Mouse (Mus musculus): ENCODE data around the gene Prep.
"Not testable (repeated sequence)": the region's sequence is repeated elsewhere in the genome, so short reads cannot be mapped to it uniquely, and the experiment has no call there.

The Prep gene

DNA sequence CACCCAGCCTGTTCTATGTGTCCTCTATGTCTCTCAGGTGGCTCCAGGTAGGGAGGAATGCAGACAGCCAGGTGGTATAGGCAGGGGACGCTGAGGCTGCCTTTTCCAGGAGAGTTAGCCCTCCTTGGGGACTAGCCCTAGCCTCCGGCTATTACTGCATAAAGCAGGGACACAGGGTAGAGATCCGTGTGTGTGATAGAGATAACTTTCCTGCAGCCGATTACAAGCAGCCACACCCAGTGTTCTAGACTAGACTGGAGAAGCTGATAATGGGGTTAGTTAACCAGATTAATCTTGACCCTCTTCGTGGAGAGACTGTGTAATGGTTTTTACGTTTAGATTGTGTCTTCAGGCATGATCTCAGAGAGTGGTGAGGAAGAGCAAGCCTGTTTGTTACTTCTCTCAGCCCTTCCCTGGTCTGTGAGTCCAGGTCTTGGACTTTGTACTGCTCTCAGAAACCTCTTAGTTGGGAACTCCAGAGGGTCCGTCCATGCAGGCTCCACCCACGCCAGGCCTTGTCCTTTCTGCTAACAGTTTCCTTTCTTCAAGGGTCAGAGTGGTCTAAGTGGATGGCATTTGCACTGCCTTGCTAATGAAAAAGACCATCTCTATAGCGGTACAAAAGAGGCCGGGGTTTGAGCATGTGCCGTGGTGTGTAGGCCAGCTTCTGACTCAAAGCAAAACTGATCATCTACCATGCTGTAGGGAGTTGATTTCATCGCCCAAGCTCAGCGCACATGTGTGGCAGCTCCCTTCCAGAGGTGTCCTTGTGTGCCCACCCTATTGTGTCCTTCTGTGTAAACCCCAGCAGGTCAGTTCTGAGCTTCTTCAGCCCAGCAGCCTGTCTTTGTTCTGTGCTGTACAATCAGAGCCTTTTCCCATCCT lies 4.2 kb downstream of the Prep start:
- in situ Hi-C loops (cut with MboI; ENCODE audit: low pct_unique_long_range_greater_than_20kb in 1 of 2, low sequenced_read_pairs in 2 of 2, unreplicated experiment in 1 of 2): loop anchor here (25.0 kb wide), 2 partner anchors 266 to 291 kb away; partner anchors contain the start of gene Bves (in 1 of the 2)

DNA sequence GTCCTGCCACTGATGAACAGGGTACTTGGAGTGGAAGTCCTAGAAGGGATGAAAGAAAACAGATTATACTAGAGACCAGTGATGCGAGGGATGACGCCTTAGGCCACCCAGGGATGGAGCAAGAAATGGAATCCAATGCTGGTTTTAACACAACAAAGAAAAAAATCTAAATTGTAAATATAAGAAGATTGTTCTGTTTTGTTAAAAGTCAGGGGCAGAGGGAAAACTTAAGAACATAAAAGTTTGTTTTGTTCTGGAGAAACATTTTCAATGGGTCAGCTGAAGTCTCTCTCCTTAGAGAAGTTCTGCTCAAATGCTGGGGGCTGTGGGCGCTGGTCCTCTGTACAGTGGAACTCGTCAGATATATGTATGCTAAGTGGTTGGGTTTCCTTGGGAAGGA lies 5.3 kb downstream of the Prep start:
- in situ Hi-C loops (cut with MboI; ENCODE audit: low pct_unique_long_range_greater_than_20kb in 1 of 2, low sequenced_read_pairs in 2 of 2, unreplicated experiment in 1 of 2): loop anchor here (25.0 kb wide), 2 partner anchors 265 to 290 kb away; partner anchors contain the start of gene Bves (in 1 of the 2)

DNA sequence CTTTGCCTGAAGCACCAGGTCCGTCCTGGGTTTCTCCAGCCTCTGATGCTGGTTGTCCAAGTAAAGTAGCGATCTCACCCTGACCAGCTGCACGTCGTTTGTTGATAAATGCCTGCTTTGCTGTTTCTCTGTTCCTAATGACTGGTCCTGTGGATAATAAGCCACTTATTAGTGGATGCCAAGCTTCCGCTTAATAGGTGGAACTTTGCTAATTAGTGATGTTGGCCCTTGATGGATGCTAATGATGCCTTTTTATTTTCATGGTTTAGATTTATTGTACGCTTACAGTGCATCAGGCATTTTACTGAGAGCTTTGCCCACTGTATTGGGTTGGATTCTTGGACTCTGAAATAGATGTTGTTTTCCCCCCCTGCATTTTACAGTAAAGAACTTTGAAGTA lies 7.5 kb downstream of the Prep start:
- in situ Hi-C loops (cut with MboI; ENCODE audit: low pct_unique_long_range_greater_than_20kb in 1 of 2, low sequenced_read_pairs in 2 of 2, unreplicated experiment in 1 of 2): loop anchor here (25.0 kb wide), 2 partner anchors 263 to 288 kb away; partner anchors contain the start of gene Bves (in 1 of the 2)

DNA sequence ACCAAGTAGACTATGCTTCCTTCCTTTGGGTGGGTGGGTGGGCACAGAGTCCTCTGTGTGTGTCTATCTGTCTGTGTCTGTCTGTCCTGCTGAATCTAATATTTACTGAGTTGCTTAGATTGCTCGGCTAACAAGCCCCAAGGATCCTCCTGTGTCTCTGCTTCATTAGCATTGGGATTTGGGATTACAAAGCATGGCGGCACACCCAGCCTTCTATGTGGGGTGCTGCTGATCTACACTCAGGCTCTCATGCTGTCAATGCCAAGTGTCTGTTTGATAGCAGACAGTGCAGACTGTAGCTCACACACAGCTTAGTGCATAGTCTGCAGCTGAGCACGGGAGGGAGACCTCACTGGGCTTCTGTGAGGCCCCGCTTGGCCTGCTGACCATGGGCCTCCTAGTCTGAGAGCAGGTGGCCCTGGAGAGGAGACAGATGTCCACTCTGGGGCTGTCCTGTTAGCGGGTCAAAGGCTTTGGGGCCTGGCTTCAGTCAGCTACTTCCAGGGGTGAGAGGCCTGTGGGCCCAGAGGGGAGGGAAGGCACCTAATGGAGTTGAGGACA lies 8.6 kb downstream of the Prep start:
- in situ Hi-C loops (cut with MboI; ENCODE audit: low pct_unique_long_range_greater_than_20kb in 1 of 2, low sequenced_read_pairs in 2 of 2, unreplicated experiment in 1 of 2): no loop called here

DNA sequence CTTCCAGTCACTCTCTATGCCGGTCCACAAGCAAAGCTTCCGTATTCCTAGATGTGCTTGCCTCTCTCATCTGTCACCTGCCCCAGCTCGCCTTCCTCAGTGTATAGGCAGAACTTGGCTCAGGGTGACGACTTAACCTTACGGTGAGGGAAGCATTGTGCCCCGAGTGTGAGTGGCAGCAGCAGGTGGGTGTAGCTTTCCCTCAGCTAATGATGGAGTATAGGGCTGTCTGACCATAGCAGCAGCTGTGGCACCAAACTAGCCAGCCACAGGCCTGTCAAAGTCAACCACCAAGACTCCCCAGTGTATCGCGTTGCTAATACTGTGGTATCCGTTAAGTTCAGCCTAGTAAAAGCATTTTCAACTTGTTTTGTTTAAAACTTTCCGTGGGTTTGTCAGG lies 9.6 kb downstream of the Prep start:
- in situ Hi-C loops (cut with MboI; ENCODE audit: low pct_unique_long_range_greater_than_20kb in 1 of 2, low sequenced_read_pairs in 2 of 2, unreplicated experiment in 1 of 2): no loop called here

DNA sequence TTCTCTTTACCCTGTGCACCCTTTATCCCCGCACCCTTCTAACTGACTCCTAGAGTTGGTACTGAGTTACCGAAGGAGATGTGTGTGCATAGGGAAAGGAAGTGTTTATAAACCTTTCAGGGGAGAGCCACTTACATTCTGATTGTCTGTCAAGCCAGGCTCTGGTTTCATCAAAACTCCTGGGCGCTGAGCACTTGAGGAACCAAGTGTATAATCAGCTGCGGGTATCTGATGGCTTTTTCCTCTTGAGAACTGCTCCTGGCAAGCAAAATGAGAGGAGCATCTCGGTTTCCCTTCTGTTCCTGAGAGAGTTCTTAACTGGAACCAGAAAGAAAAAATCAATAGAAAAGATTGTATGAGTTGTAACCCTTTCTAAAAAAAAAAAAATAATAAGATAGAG lies 10.3 kb downstream of the Prep start:
- in situ Hi-C loops (cut with MboI; ENCODE audit: low pct_unique_long_range_greater_than_20kb in 1 of 2, low sequenced_read_pairs in 2 of 2, unreplicated experiment in 1 of 2): no loop called here

DNA sequence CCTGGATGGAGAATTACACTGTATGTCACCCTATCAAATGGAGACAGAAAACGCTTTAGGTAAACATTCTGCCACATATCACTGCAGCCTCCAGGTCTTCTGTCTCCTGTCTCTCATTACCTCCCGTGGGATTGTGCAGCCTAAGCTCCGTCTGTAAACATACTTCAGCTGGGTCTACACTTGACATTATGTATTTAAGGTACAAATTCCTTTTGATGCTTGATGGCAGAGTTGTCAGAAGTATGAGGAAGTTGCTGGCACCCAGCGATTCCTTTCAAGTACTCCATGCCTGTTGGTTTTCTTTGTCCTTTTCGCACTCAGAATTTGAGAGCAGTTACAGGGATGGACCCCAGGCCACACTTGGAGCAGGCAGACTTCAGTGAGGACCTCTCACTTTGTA lies 12.8 kb downstream of the Prep start:
- in situ Hi-C loops (cut with MboI; ENCODE audit: low pct_unique_long_range_greater_than_20kb in 1 of 2, low sequenced_read_pairs in 2 of 2, unreplicated experiment in 1 of 2): no loop called here

DNA sequence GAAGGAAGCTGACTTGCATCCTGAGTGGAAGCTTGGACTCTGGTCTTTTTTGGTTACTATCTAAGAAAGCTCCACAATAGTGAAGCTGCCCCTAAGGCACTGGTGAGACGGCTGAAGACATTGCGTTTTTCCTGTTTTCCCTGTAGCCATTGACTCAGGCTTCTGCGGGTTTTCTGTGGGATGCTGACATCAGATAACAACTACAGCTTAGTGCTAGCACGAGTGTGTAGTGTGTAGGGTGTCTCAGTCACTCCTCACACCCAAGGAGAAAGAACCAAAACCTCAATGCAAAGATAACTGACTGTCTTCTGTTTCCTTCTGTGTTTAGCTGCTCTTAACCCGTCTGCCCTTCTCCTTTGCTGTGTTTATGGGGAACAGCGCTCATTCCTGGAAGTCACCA lies 13.5 kb downstream of the Prep start:
- in situ Hi-C loops (cut with MboI; ENCODE audit: low pct_unique_long_range_greater_than_20kb in 1 of 2, low sequenced_read_pairs in 2 of 2, unreplicated experiment in 1 of 2): no loop called here

DNA sequence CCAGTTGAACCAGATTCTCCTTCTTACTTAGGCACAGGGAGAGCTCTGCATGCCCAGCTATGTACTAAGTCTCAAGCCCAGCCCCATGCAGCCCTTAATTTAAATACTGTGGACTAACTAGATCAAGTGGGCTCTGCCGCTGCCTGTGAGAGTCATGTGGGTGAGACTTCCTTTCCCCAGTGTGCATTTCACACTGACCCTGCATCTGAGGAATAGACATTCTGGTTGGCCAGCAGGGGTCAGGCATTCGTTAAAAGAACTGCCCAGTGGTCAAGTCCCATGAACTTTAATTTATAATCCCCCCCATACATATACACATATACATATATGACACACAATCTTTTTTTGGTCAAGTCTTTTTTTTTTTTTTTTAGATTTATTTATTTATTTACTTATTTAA lies 15.7 kb downstream of the Prep start:
- in situ Hi-C loops (cut with MboI; ENCODE audit: low pct_unique_long_range_greater_than_20kb in 1 of 2, low sequenced_read_pairs in 2 of 2, unreplicated experiment in 1 of 2): no loop called here

DNA sequence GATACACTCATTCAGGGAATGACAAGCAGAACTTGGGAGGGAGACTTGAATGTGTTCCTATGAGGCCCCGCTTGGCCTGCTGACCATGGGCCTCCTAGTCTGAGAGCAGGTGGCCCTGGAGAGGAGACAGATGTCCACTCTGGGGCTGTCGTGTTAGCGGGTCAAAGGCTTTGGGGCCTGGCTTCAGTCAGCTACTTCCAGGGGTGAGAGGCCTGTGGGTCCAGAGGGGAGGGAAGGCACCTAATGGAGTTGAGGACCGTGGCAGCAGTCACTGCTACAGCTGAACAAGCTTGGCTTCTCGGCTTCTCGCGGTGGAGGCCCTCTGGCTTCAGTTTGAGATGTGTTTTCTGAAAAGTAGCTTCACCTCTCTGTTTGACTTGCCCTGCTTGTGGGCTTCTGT lies 17.0 kb downstream of the Prep start:
- in situ Hi-C loops (cut with MboI; ENCODE audit: low pct_unique_long_range_greater_than_20kb in 1 of 2, low sequenced_read_pairs in 2 of 2, unreplicated experiment in 1 of 2): not testable (repeated sequence)

DNA sequence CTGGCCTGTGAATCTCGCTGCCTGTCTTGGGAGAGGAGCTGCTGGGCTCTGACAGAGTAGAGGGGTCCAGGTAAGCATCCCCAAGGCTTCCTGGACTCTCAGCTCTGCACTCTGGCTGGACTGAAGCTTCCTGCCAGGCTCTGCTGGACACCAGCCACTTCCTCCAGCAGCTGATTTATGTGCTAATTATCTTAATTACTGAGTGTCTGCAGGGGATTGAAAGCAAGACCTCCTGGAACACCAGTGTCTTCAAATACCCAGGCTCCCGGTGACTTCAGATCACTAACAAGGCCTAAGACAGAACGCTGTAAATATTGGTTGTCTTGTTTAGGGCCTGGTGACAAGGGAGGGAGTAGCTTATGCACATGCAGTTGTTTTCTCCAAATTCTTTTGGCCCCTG lies 17.5 kb downstream of the Prep start:
- in situ Hi-C loops (cut with MboI; ENCODE audit: low pct_unique_long_range_greater_than_20kb in 1 of 2, low sequenced_read_pairs in 2 of 2, unreplicated experiment in 1 of 2): no loop called here

DNA sequence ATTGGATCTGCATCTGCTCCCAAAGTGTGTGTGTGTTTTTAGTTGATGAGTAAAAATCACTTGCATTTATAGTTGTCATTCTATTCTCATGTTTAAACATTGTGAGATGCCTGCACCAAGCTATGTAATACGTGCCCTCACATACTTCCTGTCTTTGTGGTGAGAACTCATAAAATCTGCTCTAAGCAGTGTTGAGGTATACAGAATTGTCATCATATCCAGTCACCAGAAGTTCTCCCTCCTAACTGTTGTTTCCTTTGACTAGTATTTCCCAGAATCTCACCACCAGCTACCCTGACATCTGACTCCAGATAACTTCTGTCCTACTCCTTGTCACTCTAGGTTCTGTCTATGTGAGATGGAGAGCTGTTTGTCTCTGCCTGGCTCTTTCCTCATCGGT lies 18.3 kb downstream of the Prep start:
- in situ Hi-C loops (cut with MboI; ENCODE audit: low pct_unique_long_range_greater_than_20kb in 1 of 2, low sequenced_read_pairs in 2 of 2, unreplicated experiment in 1 of 2): no loop called here

DNA sequence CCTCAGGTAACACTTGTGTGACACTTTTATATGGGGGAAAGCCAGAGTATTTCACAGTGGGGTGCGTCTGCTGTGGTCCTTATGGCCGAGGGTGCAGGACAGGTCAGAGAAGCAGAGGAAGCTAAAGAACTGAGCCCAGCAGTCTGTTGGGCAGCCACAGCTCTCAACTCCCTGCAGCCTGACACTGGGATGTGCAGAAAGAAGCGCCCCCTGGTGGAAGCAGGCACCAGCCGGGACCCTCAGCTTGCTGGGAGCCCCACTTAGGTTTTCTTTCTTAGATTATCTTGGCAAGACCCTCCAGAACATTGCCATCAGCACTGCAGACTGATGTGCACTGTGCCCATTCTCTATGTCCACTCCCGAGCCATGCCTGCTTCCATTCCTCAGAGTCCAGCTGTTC lies 19.6 kb downstream of the Prep start:
- in situ Hi-C loops (cut with MboI; ENCODE audit: low pct_unique_long_range_greater_than_20kb in 1 of 2, low sequenced_read_pairs in 2 of 2, unreplicated experiment in 1 of 2): no loop called here

DNA sequence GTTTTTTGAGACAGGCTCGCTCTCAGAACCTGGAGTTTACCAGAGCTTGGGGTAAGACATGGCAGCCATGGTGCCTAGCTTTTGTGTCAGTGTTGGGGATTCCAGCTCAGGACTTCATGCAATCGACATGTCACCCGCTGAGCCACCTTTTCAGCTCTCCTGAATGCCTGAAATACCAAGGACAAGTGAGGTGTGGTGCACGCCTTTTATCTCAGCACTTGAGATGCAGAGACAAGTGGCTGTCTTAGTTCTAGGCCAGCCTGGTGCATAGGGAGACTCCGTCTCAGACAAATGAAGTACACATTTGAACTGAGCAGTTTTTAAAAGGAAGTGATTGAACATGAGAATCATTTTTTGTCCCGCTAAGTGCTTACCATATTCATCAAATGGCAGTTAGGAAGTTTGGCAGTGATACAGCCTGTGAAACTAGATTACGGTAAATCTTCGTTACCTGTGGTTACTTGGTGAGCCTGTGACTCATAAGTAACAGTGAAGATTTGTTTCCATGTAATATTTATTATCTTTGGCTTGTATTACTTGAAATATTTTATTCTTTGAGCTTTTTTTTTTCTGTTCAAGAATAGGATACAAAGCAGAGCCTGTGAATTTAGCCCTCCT lies 24.6 kb downstream of the Prep start:
- in situ Hi-C loops (cut with MboI; ENCODE audit: low pct_unique_long_range_greater_than_20kb in 1 of 2, low sequenced_read_pairs in 2 of 2, unreplicated experiment in 1 of 2): no loop called here

DNA sequence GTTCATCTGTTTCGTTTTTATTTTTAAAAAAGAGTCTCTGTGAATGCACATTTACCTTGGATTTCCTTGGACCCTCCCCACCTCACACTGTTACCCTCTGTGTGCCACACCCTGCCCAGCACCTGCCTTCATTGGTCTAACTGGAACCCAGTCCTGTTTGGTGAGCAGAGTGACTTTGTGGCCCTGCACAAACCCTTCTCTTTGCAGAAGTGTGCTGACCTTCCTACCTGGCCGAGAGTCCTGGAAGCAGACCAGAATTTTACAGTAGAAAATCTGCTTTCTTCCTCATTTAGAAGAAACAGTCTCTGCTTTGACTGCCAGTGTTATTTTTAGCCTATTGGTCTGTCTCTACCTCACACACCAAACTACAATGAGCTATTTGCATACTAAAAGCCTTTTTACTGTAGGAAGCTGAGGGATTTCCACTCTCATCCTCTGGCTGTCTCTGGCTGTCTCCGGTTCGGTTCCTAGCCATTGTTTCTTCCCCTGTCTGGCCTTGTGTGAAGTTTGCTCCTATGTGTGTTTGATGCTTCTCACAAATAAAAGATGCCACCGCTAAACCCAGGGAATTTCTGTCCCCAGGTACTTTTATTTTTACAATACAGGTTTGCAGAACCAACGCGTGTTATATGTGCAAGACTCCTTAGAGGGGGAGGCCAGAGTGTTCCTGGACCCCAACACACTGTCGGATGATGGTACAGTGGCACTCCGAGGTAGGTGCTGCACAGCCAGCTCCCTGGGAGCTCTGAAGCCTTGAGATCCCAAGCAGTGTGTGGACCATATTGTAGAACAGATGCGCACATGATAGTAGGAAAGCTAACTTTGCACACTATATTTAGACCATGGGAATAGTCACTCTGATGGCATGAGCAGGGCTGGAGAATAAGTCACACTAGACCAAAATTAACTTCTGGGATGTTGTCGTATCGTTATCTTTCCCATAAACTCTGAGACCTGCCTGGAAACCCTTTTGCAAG lies 25.4 kb downstream of the Prep start:
- in situ Hi-C loops (cut with MboI; ENCODE audit: low pct_unique_long_range_greater_than_20kb in 1 of 2, low sequenced_read_pairs in 2 of 2, unreplicated experiment in 1 of 2): no loop called here

DNA sequence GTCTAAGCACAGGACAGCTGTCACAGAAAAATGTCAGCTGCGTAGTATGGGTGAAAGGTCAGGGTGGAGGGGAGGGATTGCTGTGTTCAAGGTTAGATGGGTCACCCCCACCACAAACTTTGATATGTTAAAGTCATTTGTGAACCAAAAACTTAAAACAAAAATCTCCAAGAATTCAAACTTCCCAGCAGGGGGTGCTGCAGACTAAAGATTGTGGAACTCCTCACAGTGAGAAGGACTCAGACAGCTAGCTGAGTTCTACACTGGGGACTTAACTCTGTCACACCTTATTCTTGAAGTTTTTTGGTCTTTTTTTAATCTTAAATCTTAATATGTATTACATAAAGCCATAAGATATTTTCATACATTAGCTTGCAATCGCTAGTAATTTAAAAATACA lies 31.7 kb downstream of the Prep start:
- in situ Hi-C loops (cut with MboI; ENCODE audit: low pct_unique_long_range_greater_than_20kb in 1 of 2, low sequenced_read_pairs in 2 of 2, unreplicated experiment in 1 of 2): no loop called here

DNA sequence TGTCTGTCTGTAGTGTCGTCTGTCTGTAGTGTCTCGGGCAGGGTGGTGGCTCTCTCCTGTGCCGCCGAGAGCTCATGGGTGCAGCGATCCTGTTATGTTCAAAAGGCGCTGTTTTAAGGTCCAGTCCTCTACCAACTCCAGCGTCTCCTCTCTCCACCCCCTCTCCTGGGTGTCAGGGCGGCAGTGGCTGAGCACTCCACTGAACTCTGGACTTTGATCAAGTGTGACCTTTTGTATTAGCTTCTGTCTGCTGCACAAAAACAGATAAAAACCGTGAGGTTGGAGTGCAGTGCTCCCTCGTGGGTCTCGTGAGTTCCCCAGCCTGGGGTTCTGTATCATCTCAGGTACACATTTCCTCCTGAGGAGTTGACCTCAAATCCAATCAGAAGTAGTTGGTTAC lies 33.5 kb downstream of the Prep start:
- in situ Hi-C loops (cut with MboI; ENCODE audit: low pct_unique_long_range_greater_than_20kb in 1 of 2, low sequenced_read_pairs in 2 of 2, unreplicated experiment in 1 of 2): no loop called here

DNA sequence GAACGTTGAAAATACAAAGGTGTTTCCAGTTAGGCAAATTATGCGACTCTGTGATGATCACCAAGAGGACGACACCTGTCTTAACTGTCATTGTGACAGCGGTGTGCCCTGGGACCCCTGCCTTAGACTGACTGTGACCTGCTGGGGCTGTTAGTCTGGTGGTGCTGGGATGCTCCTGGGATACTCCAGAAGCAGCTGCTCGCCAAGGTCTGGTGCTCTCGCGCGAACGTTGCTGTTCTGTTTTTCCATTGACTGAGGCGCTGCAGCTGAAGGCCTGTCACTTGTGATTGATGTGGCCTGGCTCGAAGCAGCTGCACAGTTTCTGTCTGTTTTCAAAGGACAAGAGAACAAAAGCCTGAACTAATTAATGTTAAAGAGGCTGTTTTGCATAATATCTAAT lies 36.2 kb downstream of the Prep start:
- in situ Hi-C loops (cut with MboI; ENCODE audit: low pct_unique_long_range_greater_than_20kb in 1 of 2, low sequenced_read_pairs in 2 of 2, unreplicated experiment in 1 of 2): no loop called here

DNA sequence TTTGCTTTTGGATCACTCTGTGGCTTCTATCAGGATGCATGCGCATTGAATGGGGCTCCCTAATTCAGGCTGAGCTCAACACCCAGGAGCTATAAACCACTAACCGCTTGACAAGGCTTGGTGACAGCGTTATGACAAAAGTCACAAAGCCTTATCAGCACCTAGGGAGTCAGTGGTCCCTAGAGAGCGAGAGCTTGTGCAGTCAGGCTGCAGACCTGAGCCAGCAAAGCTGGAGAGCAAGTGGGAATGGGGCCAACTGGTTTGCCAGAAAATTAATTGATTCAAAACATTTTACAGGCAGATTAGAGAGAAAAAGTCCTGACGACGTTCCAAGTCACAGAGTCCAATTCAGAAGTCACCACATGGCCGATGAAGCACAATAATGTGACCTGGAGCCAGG lies 37.1 kb downstream of the Prep start:
- in situ Hi-C loops (cut with MboI; ENCODE audit: low pct_unique_long_range_greater_than_20kb in 1 of 2, low sequenced_read_pairs in 2 of 2, unreplicated experiment in 1 of 2): no loop called here

Data from mouse embryonic stem cell (cell line).